Mouse (Mus musculus): Measurements from ENCODE around the gene Nav1.
A peak's percentile ranks its signal among the peaks of the same experiment; 100 is the strongest.

Gene Nav1

DNA sequence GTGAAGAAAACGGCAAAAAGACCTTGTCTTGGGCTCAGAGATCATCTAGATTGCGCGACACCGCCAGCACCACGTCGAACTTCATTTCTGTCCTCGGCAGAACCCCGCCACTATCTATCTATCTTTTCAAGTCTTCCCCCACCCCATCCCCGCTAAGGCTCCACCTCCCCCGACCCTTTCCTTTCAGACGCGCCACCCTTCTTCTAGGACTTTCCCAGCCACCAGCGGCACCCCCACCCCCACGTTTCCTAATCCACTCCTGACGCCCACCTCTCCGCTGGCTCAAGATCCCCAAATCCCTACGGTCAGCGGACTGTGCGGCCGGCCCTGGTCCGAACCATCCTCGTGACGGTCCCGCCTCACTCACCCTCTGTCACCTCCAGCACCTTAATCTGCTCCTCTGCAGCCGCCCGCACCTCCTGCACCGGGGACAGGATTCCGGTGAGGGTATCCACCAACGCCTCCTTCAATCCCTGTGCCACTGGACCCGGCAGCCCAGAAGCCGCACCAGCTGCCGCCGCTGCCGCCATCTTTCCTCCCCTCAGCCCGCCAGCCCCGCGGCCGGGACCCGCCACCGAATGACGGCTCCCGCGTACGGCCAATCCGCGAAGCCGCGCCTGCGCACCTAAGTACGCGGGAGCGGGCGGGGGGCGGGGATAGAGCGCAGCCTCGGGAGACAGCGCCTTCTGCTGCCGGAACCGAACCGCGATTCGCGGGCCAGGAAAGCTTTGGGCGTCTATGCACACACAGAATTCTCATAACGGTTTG, 177.0 kb downstream of the Nav1 start, which contains the start of gene Ipo9:
Gene Ipo9, minus strand, starts transcription at position 599 of the 768 bp plus-strand sequence.
- peak; percentile 92 for DNase-seq

DNA sequence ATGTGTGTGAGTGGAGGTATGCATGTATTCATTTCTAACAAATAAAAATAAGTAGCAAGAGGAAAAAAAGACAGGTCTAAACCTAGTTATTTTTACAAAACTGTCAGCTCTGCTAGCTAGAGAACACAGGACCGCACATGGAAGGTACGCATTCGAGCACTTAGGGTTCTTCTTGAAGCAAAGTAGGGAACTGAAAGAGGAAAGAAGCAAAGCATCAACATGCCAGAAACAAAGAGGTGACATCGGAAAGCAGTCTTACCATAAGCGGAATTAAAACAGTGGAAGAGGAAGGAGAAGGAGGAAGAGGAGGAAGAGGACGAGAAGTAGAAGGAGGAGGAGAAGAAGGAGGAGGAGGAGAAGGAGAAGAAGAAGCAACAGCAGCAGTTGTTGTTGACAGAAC, 179.7 kb downstream of the Nav1 start:
- DNase-seq: no peak

DNA sequence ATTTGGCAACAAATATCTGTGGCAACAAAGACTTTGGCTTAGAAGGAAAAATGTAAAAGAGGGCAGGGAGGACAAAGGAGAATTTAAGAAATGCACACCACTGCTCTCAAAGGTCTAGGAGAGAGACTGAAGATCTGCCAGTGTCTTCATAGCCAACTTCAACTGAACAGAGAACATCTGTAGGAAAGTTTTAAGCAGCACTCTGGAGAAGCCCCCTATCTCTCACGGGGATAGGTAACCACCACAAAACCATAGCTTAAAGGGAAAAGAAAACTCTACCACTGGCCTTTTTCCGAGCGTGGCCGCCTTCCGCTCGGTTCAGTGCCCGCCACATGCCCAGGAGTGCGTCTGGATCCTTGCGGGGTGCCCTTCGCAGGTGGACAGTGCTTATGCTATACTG, 180.4 kb downstream of the Nav1 start:
- DNase-seq: no peak

DNA sequence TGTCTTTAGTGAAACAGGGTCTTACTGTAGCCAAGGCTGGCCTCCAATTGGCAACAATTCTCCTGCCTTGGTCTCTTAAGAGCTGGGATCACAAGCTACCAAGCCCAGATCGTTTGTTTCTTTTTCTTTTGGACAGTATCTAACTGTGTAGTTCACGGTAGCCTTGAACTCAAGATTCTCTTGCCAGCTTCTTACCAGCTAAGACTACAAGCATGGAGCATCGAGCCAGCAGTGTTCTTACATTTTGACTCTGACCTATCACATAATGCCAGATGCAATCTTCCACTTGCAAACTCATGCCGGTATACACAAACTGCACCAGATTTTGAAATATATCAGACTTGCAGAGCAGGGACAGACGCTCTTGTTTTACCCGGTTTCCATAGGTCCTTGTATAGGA, 184.3 kb downstream of the Nav1 start:
- no peak for DNase-seq

DNA sequence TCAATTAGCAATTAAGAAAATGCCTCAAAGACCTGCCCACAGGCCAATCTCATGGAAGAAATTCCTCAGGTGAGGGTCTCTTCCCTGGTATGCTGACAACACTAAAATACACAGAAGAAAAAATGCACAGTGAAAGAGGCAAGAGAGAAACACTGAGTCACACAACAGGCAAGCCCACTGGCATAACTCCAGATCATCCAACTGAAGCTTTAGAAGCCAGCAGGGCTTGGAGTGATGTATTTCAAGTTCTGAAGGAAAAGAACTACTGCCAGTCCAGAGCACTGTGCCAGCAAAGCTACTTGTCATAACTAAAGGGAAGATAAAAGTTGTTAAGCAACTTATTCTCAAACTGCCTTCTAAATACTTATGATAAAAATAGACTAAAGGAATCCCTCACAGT, 193.1 kb downstream of the Nav1 start:
- peak; percentile 38 for DNase-seq

DNA sequence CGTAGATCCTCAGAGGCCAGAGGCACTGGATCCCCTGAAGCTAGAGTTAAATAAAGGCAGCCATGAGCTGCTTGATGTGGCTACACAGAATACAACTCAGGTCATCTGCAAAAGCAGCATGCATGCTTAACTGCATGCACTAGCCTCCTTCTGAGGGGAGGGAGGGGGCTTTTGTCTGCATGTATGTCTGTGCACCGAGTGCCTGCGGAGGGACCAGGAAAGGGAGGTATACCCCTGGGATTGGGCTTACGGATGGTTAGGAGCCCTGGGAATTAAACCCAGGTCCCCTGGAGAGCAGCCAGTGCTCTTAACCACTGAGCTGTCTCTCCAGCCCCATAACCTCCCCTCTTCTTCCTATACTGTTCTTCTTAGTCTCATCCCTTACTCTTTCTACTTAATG, 195.0 kb downstream of the Nav1 start:
- no peak for DNase-seq

DNA sequence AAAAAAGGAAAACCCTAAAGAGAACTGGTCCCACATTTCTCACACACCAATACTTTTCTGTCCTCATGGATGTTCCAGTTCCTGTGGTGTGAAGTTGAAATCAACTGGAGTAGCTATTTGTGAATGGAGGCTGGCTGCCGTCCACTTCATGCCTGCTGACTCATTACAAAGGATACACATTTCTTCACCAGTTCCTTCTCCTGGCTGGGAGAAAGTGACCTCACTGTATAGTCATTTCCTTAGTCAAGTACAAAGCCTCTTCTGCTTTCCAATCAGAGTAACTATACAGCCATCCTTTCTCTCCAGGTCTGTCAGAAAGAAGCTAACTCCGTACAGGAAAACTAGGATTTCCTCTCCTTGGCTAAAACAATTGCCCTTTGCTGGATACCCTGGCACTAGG, 196.1 kb downstream of the Nav1 start:
- DNase-seq: peak; percentile 50

DNA sequence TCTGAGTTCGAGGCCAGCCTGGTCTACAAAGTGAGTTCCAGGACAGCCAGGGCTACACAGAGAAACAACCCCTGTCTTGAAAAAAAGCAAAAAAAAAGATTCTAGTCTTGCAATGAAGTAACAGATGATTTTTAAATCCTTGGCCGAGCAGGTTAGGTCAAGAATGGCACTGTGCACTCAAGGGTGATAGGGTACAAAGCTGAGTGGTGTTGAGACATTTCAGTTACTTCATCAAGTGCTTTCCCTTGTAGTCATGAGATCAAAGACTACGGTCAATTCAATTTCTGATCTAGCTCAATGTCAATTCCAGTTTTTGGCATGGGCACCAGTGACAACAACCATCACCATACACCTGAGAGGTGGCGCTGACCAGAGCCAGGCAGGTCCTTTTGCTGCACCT, 198.1 kb downstream of the Nav1 start:
- no peak for DNase-seq

DNA sequence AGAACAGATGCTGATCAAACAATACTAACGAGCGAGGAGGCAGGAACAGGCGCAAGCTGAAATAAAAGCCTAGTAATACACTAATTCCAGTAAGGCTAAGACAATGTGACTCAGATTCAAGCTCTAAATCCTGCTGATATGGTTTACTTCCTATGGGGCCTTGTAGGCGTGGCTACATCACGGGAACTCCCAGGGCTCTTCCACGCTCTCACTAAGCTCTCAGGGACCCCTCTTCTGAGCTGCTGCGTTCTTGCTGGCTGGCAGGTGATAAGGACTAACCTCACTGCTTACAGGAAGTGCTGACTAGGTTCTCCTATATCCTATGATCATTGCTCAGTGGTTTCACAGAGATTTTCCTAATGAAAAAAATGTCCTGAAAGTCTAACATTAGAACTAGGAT, 201.7 kb downstream of the Nav1 start:
- no peak for DNase-seq

DNA sequence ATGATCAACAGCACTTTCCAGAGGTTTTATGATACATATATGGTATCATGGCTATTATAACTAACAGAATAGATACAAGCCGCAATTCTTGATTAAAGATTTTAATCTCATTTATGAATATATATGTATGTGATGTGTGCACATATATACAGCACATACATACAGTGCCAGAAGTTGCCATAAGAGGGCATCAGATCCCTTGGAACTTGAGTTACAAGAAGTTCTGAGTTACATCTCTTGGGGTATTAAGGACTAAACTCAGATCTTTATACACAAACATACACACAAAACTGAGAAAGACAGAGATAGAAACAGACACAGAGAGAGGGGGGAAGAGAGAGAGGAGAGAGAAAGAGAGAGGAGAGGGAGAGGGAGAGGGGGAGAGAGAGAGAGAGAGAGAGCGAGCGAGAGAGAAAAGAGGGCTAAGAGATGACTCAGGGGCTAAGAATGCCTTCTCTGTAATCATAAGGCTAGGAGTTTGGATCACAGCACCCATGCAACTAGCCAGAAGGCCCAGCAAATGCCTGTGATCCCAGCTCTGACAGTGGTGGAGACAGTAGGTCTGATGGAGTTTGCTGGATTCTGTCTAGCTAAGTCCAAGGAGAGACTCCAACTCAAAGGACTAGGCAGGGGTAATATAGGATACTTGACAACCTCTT, 205.5 kb downstream of the Nav1 start:
- DNase-seq: no peak

DNA sequence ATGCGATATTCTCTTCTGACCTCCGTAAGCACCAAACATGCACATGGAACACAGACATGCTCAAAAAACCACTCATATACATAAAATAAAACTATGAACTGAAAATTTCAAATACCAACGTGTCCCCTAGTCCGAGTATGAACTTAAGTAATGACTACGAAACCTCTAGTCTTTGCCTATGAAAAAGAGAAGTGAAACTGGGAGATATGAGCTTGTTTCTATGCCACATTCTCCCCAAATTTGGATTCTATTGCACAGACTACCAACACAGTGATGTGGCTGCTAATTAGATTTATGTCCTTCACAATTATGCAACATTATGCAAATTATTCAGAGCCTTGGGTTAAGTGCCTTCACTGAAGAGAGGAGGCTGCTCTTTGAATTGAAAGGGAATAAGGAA, 207.6 kb downstream of the Nav1 start:
- no peak for DNase-seq

DNA sequence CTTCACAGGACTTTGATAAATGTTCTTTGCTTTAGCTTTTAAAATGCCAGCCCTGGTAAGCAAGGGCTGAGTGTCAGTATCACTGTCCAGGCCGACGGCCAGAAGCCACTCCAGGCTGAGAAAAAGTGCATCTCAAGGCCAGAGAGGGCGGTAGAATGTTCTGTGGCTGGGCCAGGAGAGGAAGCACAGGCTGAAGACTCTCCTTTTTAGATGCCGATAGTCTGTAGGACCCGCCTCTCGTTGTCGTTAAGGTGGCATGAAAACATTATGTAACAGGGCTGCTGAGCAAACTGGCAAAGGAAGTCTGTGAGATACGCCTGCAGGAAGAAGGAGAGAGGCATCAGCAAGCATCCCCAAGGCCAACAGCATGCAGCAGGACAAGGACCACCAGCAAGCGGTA, 221.9 kb downstream of the Nav1 start:
- DNase-seq: no peak

Measured in layer of hippocampus, adult 9-11 months (tissue).